In genomic region chr17:74903411-74904331, GRCm38 (mm10) we compare ENCODE assay signal across 7 mouse cellular contexts.
DNase-seq lines count a peak whose midpoint lies in the region; ATAC-seq lines count a peak whose summit lies in the region.

No protein-coding gene starts in this region.

- WGBS in liver, embryonic 12.5 days (ENCODE audit: insufficient replicate concordance), result 66% methylated on average over 16 of the region's 16 CpGs
- WGBS in intestine, embryonic 14.5 days, result 21% methylated on average over 16 of the region's 16 CpGs

- peaks cover 16% of the 10 kb centered on the region for H3K4me1 ChIP-seq in liver, embryonic 12.5 days
- H3K4me1 ChIP-seq in intestine, embryonic 14.5 days (replicated peaks; ENCODE audit: control insufficient read depth, insufficient read depth, low read length), result peaks cover 12% of the 10 kb centered on the region

- H3K4me2 ChIP-seq in liver, embryonic 12.5 days, result no peak overlapping the region
- H3K4me2 ChIP-seq in intestine, embryonic 14.5 days (ENCODE audit: low read length), result peak overlapping the region; percentile 28

- ATAC-seq in liver, embryonic 12.5 days, result 0 out of 2 replicates have a peak, but pooled peaks have one; percentile 37
- ATAC-seq in common myeloid progenitor, adult 5-6 weeks (replicated peaks; ENCODE audit: low read depth, poor library complexity, severe bottlenecking), result peak; percentile 25; the same call in 1 of the 2 replicates
- peak; percentile 74 for ATAC-seq in intestine, embryonic 14.5 days (replicated peaks; ENCODE audit: low FRiP score, low TSS enrichment, low read depth)
- ATAC-seq in megakaryocyte-erythroid progenitor cell, adult 5-6 weeks (replicated peaks; ENCODE audit: low FRiP score, low TSS enrichment, poor library complexity, severe bottlenecking), result peak; percentile 81

- H3K27me3 ChIP-seq in liver, embryonic 12.5 days (replicated peaks), result no peaks in the 10 kb centered on the region
- H3K27me3 ChIP-seq in intestine, embryonic 14.5 days (replicated peaks; ENCODE audit: control insufficient read depth, insufficient read depth, low read length), result no peaks in the 10 kb centered on the region

- no peak overlapping the region for H3K9ac ChIP-seq in liver, embryonic 12.5 days
- no peak overlapping the region for H3K9ac ChIP-seq in intestine, embryonic 14.5 days (ENCODE audit: low read length)

- H3K4me3 ChIP-seq in liver, embryonic 12.5 days, result no peak overlapping the region
- no peak overlapping the region for H3K4me3 ChIP-seq in intestine, embryonic 14.5 days (ENCODE audit: low read depth, low read length)

- no peaks in the 10 kb centered on the region for H3K36me3 ChIP-seq in liver, embryonic 12.5 days
- H3K36me3 ChIP-seq in intestine, embryonic 14.5 days (ENCODE audit: control insufficient read depth, insufficient read depth, low read length), result no peaks in the 10 kb centered on the region

- DNase-seq in liver, result no peak
- DNase-seq in intestine, embryonic 14.5 days (ENCODE audit: low spot score), result peak; percentile 59
- no peak for DNase-seq in right cerebral cortex, postnatal 36 days (ENCODE audit: low spot score in 2 of 2)
- DNase-seq in gastrocnemius, postnatal 25 days, result no peak

- H3K9me3 ChIP-seq in liver, embryonic 12.5 days (replicated peaks), result peaks cover 5% of the 10 kb centered on the region; the same call in 1 of the 2 replicates
- H3K9me3 ChIP-seq in intestine, embryonic 14.5 days (ENCODE audit: control insufficient read depth, low read length), result no peaks in the 10 kb centered on the region

- no peak overlapping the region for H3K27ac ChIP-seq in liver, embryonic 12.5 days
- peak overlapping the region; percentile 33; the same call in 1 of the 2 replicates for H3K27ac ChIP-seq in intestine, embryonic 14.5 days (ENCODE audit: low read depth)

Comparison
In these comparisons a context has a peak if more than half of its experiments do, and no peak if none do; other contexts are left out.
1. ATAC-seq: peak in every context shown above with its lines; median percentile 81 in megakaryocyte-erythroid progenitor cell, adult 5-6 weeks; 74 in intestine, embryonic 14.5 days; 37 in liver, embryonic 12.5 days; 25 in common myeloid progenitor, adult 5-6 weeks.